Mouse (Mus musculus): ENCODE data around the gene Ttc7b.

GRCm38 (mm10) chr12:100515493-100515892 is 5.1 kb downstream of the Ttc7b start:
- TF ChIP-seq MAX (IDR thresholded peaks at IDR 0.05; ENCODE audit: low read depth) (no peak), POLR2A (IDR thresholded peaks at IDR 0.05; ENCODE audit: insufficient read length, low read depth) (no peak), TCF12 (IDR thresholded peaks at IDR 0.05; ENCODE audit: insufficient read depth, poor library complexity, severe bottlenecking) (no peak), USF1 (IDR thresholded peaks at IDR 0.05; ENCODE audit: low read depth) (no peak), E2F4 (IDR thresholded peaks at IDR 0.05; ENCODE audit: insufficient read depth) (no peak), MYOD1 (IDR thresholded peaks at IDR 0.05; ENCODE audit: control insufficient read depth in 1 of 3, insufficient read length in 2 of 3, low read depth in 2 of 3) (no peak), SRF (IDR thresholded peaks at IDR 0.05; ENCODE audit: control insufficient read depth, insufficient read length, low read depth) (no peak)
